Mouse (Mus musculus): ENCODE measurements around the gene Rnd2.

The Rnd2 gene

DNA sequence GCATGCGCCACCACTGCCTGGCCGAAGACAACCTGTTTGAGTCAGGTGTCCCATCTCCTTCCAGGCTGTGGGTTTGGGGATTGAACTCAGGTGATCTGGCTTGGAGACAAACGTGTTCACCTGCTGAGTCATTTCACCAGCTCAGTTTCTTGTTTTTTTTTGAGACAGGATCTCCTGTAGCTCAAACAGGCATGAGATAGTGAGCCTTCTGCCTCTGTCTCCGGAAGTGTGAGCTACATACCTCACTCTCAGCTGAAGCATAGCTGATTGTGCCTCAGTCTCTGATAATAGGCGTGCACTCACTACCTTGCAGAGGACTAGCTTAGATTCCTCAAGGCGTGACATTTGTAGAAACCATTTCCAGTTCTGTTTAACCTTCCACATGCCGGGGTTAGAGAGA lies 20.0 kb downstream of the Rnd2 start:
- in situ Hi-C loops (cut with MboI; ENCODE audit: low pct_unique_long_range_greater_than_20kb in 1 of 2, low sequenced_read_pairs in 2 of 2, unreplicated experiment in 1 of 2): no loop called here

DNA sequence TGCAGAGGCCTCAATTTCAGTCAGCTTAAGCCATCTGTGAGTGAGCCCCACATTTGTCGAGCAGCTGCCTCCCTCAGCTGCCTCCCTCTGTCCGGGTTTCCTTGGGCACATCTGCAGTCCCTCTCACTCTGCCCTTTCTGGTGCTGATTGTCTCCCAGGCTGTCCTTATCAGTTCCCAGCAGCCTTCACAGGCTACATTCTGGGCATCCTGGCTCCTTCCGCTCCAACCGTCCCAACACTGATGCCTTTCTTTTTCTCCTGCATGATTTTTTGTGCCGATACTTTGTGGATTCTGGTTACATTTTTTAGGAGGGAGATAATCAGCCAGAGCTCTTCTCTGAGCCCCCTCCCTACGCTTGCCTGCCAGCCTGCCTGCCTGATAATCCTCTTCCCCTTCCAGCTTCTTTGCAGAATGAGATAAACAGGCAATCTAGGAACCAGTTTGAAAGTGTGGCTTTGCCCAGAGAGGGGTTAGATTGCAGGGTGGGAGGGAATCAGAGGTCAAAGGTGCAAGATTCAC lies 20.8 kb downstream of the Rnd2 start:
- in situ Hi-C loops (cut with MboI; ENCODE audit: low pct_unique_long_range_greater_than_20kb in 1 of 2, low sequenced_read_pairs in 2 of 2, unreplicated experiment in 1 of 2): no loop called here

DNA sequence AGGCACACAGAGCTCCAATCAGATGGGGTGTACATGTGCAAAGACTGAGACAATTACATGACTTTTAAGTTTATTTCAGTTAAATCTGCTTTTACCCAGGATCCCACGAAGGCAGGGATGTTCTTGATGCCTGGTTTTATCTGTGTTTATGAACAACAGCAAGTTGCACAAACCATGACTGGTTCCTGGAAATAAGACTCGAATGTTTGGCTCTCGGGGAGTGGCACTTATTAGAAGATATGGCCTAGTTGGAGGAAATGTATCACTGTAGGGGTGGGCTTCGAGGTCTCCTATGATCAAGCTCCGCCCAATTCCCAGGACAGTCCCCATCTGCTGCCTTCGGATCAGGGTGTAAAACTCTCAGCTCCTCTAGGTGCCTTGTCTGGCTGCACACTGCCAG lies 21.3 kb downstream of the Rnd2 start:
- in situ Hi-C loops (cut with MboI; ENCODE audit: low pct_unique_long_range_greater_than_20kb in 1 of 2, low sequenced_read_pairs in 2 of 2, unreplicated experiment in 1 of 2): no loop called here

DNA sequence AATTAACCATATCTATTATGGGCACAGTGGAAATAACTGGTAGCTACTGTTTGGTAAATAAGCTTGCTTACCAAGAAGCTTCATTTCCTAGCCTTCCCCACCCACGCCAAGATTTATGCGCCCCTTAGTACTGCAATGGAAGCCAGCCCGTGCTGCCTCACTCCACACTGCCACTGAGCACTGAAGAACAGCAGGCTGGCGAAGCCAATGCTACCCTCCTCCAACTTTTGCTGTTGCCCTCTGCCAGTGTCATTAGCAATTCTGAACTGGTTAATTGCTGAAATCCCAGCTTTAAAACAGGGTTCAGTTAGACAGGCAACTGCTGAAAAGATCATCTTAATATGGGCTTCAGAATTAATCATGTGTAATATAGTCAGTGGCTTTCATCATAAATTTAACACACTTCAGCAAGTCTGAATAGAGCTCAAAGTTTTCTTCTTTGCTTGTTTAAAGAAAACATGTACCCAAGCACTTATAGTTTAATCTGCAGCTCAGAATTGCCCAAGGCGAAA lies 41.5 kb downstream of the Rnd2 start:
- in situ Hi-C loops (cut with MboI; ENCODE audit: low pct_unique_long_range_greater_than_20kb in 1 of 2, low sequenced_read_pairs in 2 of 2, unreplicated experiment in 1 of 2): no loop called here

DNA sequence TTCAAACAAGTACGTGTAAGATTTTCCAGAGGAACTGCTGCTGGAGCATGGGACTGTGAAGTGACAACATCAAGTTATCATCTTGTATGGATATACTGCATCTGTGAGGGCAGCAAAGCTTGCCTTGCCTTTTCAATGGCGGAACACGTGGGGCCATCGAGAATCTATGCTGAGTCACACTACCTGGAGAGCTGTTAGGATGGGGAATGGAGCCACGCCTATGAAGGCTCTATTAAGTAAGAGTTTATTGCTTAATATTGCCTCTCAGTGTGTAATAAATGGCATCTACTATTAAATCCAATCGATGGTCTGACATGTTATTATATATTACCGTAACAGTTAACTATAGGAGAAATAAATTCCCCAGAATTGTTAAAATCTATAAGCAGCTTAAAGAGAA lies 42.3 kb downstream of the Rnd2 start:
- in situ Hi-C loops (cut with MboI; ENCODE audit: low pct_unique_long_range_greater_than_20kb in 1 of 2, low sequenced_read_pairs in 2 of 2, unreplicated experiment in 1 of 2): no loop called here

DNA sequence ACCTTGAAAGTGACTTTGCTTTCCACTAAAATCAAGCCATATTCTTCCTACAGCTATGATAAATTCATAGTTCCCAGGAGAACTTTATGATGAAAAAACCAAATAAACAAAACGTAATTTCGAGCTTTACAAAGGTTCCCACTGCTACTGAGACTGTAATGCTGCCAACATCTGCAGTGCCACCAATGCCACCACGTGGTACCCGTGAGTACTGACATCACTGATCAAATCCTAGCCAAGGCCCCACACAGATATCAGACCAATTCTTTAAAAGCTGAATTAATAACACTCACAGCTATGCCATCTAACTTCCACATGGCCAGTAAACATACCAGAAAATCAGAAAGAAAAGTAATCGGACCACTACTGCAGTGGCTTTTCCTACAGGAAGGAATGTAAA lies 54.1 kb downstream of the Rnd2 start:
- in situ Hi-C loops (cut with MboI; ENCODE audit: low pct_unique_long_range_greater_than_20kb in 1 of 2, low sequenced_read_pairs in 2 of 2, unreplicated experiment in 1 of 2): no loop called here

DNA sequence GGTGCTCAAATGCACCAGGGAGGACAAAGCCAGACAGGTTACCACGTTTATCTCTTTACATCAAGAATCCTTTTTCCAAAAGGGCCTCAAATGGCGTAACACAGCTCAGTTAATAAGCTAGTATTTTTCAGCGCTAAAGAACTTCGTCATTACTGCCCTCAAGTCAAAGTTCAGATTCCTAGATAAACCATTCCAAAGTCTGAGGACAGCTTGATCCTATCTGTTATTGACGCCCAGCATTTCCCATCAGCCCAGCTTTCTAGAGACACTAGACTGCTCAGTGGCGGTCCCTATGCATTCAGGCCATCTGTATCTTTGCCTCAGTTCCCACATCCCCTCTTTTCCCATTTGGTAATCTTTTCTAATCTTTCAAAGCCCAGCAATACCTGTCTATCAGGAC lies 54.6 kb downstream of the Rnd2 start:
- in situ Hi-C loops (cut with MboI; ENCODE audit: low pct_unique_long_range_greater_than_20kb in 1 of 2, low sequenced_read_pairs in 2 of 2, unreplicated experiment in 1 of 2): no loop called here
